Mouse (Mus musculus) heart, embryonic 10.5 days (tissue): ENCODE data around the gene Med20. TPM values are rescaled to one million over a fixed set of nuclear protein-coding genes. Genes with fewer than 3 reads are reported as not detected.

Experiments
- DNase-seq: peaks from one replicate; pipeline ENCODE4 v3.0.0-alpha.2; 2017; ENCODE audit warnings: low spot score
- H3K27ac ChIP-seq: fragments of 300-500 bp; sonication (generic); 2 replicates; pipeline ENCODE4 v1.5.1; 2016; ENCODE audit warnings: mild to moderate bottlenecking
- H3K27me3 ChIP-seq: fragments of 300-500 bp; sonication (generic); 2 replicates; pipeline ENCODE4 v1.6.1; 2016; ENCODE audit warnings: mild to moderate bottlenecking; ENCODE audit not compliant: poor library complexity, insufficient read depth, severe bottlenecking
- H3K36me3 ChIP-seq: fragments of 300-500 bp; sonication (generic); 2 replicates; pipeline ENCODE4 v1.6.1; 2016; ENCODE audit warnings: mild to moderate bottlenecking, moderate library complexity
- H3K4me1 ChIP-seq: fragments of 300-500 bp; sonication (generic); 2 replicates; pipeline ENCODE4 v1.6.1; 2016; ENCODE audit warnings: mild to moderate bottlenecking
- H3K4me3 ChIP-seq: fragments of 300-500 bp; sonication (generic); 2 replicates; pipeline ENCODE4 v1.5.1; 2016; ENCODE audit warnings: mild to moderate bottlenecking, moderate library complexity
- H3K9me3 ChIP-seq: fragments of 300-500 bp; sonication (generic); 2 replicates; pipeline ENCODE4 v1.6.1; 2016; ENCODE audit warnings: mild to moderate bottlenecking, moderate library complexity
- WGBS: fragments of 180-500 bp; shearing (Covaris S2); methylation state at CpG from one replicate; pipeline ENCODE4 v1.1.7; 2016; 5-methylcytosine and 5-hydroxymethylcytosine counted together
- polyA plus RNA-seq: library from polyadenylated mRNA; unstranded; fragments of >200 nt; fragmentation: Nextera tagmentation; extraction: Ambion mirVana; gene quantifications from 2 replicates; pipeline ENCODE4 v1.2.1, GENCODE M21; 2016

The Med20 gene
- polyA plus RNA-seq, result 36.5 and 42.8 TPM in 2 replicates

DNA sequence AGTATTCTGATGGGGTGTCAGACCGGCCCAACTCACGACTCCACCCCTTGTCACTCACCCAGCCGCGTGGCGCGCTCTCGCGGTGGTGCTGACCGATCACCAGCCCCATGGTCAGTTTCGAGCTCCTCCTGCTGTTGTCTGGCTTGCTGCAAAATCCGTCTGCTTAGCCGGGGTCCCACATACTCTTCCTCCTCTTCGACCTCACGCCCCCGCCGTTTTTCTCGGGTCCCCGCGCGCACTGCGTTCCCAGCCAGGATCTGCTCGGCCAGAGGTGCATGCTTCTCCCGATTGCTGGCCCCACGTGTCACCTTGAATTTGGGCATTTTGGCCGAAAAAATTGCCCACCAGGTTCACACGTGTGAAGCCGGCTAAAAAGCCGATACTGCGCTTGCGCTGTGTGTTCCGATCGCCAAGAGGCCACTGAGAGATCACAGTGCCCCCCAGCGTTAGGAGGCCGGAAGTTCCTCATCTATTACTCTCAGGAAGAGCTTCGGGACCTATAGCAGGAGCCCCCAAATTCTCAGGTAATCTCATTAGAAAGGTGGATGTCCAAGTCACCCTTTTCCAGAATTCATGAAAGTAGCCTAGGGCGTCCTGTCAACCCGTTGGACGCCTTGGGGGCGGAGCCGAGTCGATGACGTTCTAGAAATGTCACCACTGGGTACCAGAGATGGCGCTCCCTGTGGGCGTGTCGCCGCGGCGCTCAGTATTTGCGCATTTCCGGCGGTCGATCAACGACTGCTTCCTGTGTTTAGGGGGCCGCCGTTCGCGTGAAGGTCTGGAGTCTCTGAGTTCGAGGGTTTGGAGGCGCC is at the start of gene Med20, which contains the start of the genes Bysl and Gm20517:
Gene Med20, plus strand, starts transcription at position 734 of the 812 bp plus-strand sequence.
Gene Bysl, minus strand, starts transcription at position 644 of the 812 bp plus-strand sequence.
Gene Gm20517, plus strand, starts transcription at position 741 of the 812 bp plus-strand sequence.
- H3K9me3 ChIP-seq, result no peaks in the 10 kb centered on the region
- peaks cover 57% of the 10 kb centered on the region for H3K36me3 ChIP-seq
- peaks cover 21% of the 10 kb centered on the region for H3K4me1 ChIP-seq
- H3K27ac ChIP-seq, result peak within 1 kb of the TSS; percentile 89
- no peaks in the 10 kb centered on the region for H3K27me3 ChIP-seq
- under 1% methylated on average over 59 of the region's 59 CpGs for WGBS
- peak; percentile 98 for DNase-seq
- peak within 1 kb of the TSS; percentile 85 for H3K4me3 ChIP-seq

DNA sequence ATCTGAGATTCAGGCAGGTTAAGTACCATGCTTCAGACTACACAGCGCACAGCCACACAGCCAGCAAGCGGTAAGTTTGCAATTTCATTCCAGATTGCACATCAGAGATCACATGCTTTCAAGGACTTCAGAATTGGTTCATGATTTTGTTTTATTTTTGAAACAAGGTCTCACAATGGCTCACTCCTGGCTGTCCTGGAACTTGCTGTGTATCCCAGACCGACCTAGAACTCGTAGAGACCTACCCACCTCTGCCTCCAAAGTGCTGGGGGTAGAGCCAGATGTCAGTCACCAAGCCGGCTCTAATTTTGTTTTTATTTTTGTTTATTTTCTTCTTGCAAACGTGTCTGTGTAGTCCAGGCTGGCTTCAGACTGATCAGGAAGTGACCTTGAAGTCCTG is 48.5 kb upstream of the Med20 start:
- H3K9me3 ChIP-seq, result no peaks in the 10 kb centered on the region
- H3K4me1 ChIP-seq, result peaks cover 14% of the 10 kb centered on the region
- H3K4me3 ChIP-seq, result no peak overlapping the region
- 74% methylated on average over 6 of the region's 6 CpGs for WGBS
- no peaks in the 10 kb centered on the region for H3K36me3 ChIP-seq
- no peaks in the 10 kb centered on the region for H3K27me3 ChIP-seq
- no peak overlapping the region for H3K27ac ChIP-seq
- DNase-seq, result no peak

DNA sequence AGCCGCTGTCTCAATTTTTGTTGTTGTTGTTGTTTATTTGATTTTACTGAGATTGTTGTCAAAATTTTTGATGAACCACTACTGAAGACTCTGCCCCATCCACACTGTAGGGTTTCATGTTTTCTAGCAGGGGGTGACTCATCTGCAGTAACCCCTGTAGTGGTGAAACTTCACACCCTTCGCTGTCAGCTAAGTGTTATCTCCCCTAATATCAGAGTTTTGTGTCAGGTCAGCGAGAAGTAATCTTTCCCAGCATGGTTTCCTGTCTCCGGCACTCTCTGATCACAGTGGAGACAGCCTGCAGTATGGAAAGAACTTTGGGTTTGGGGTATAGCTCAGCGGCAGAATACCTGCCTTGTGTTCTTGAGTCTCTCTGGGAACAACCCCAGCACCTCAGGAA is 46.8 kb upstream of the Med20 start:
- Histone ChIP-seq H3K4me1 (peaks cover 12% of the 10 kb centered on the region), H3K36me3 (no peaks in the 10 kb centered on the region), H3K9me3 (no peaks in the 10 kb centered on the region), H3K4me3 (no peak overlapping the region), H3K27me3 (no peaks in the 10 kb centered on the region), H3K27ac (no peak overlapping the region)
- WGBS, result 56% methylated on average over 5 of the region's 5 CpGs
- no peak for DNase-seq

- Histone ChIP-seq H3K27me3 (no peaks in the 10 kb centered on the region), H3K4me3 (no peak overlapping the region), H3K27ac (no peak overlapping the region), H3K4me1 (peaks cover 4% of the 10 kb centered on the region; the same call in 1 of the 2 replicates), H3K36me3 (no peaks in the 10 kb centered on the region), H3K9me3 (no peaks in the 10 kb centered on the region)
- DNase-seq, result no peak
- 51% methylated on average over 2 of the region's 2 CpGs for WGBS
These were observed 45.2 kb upstream of the Med20 start for GRCm38 (mm10) chr17:47566133-47566532.

GRCm38 (mm10) chr17:47567271-47567670 is 44.1 kb upstream of the Med20 start:
- H3K27me3 ChIP-seq, result no peaks in the 10 kb centered on the region
- H3K4me1 ChIP-seq, result peaks cover 13% of the 10 kb centered on the region
- H3K4me3 ChIP-seq, result no peak overlapping the region
- WGBS, result 64% methylated on average over 3 of the region's 3 CpGs
- H3K9me3 ChIP-seq, result no peaks in the 10 kb centered on the region
- DNase-seq, result no peak
- no peaks in the 10 kb centered on the region for H3K36me3 ChIP-seq
- peak overlapping the region; percentile 74 for H3K27ac ChIP-seq

DNA sequence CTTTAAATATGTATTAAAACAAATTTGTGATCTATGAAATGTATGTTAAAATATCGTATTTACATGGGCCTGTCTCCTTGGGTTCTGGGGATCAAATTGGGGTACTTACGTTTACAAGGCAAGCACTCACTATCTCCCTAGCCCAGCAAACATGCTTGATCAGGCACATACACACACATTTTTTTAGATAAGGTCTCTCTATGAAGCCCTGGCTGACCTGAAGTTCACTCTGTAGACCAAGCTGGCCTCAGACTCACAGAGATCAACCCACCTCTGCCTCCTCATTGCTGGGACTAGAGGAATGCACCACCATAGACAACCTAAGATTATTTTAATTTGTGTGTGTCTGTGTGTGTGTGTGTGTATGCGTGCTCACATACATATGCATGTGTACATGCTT is 43.0 kb upstream of the Med20 start:
- Histone ChIP-seq H3K4me1 (peaks cover 13% of the 10 kb centered on the region), H3K27me3 (no peaks in the 10 kb centered on the region), H3K27ac (peak overlapping the region; percentile 54; the same call in 1 of the 2 replicates), H3K4me3 (no peak overlapping the region), H3K36me3 (no peaks in the 10 kb centered on the region), H3K9me3 (no peaks in the 10 kb centered on the region)
- no peak for DNase-seq
- 79% methylated on average over 3 of the region's 3 CpGs for WGBS

- Histone ChIP-seq H3K9me3 (no peaks in the 10 kb centered on the region), H3K4me1 (peaks cover 13% of the 10 kb centered on the region), H3K36me3 (no peaks in the 10 kb centered on the region), H3K27me3 (no peaks in the 10 kb centered on the region), H3K27ac (peak overlapping the region; percentile 54; the same call in 1 of the 2 replicates), H3K4me3 (no peak overlapping the region)
- no peak for DNase-seq
- WGBS, result 84% methylated on average over 10 of the region's 10 CpGs
These were observed 42.3 kb upstream of the Med20 start for GRCm38 (mm10) chr17:47568951-47569527.

GRCm38 (mm10) chr17:47571621-47572020 is 39.8 kb upstream of the Med20 start:
- H3K9me3 ChIP-seq, result no peaks in the 10 kb centered on the region
- DNase-seq, result no peak
- WGBS, result 45% methylated on average over 7 of the region's 7 CpGs
- no peak overlapping the region for H3K4me3 ChIP-seq
- H3K4me1 ChIP-seq, result peaks cover 22% of the 10 kb centered on the region
- H3K27ac ChIP-seq, result no peak overlapping the region; the same call in 1 of the 2 replicates
- H3K27me3 ChIP-seq, result no peaks in the 10 kb centered on the region
- no peaks in the 10 kb centered on the region for H3K36me3 ChIP-seq

GRCm38 (mm10) chr17:47572436-47572835 is 38.9 kb upstream of the Med20 start:
- H3K27ac ChIP-seq, result no peak overlapping the region
- no peaks in the 10 kb centered on the region for H3K36me3 ChIP-seq
- H3K4me1 ChIP-seq, result peaks cover 18% of the 10 kb centered on the region
- no peaks in the 10 kb centered on the region for H3K27me3 ChIP-seq
- H3K9me3 ChIP-seq, result no peaks in the 10 kb centered on the region
- H3K4me3 ChIP-seq, result no peak overlapping the region
- no peak for DNase-seq

DNA sequence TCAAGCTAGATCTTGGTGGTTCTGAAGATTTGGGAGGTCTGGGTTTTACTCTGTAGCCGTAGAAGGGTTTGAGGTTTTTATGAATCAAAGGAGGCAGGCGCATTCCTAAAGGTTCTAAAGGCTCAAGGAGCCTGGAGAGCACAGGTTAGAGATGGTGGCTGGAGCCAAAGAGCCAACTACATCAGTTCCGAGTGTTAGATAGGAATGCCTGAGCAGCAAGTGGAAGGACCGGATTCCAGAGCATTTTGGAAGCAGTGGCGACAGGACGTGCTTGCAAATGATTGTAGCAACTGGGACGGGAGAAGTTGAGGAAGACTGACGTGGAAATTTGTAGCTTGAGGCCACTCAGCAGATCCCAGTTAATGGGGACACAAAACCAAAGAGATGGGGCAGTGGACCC is 37.4 kb upstream of the Med20 start:
- Histone ChIP-seq H3K9me3 (no peaks in the 10 kb centered on the region), H3K4me1 (peaks cover 18% of the 10 kb centered on the region), H3K36me3 (no peaks in the 10 kb centered on the region), H3K4me3 (no peak overlapping the region), H3K27me3 (no peaks in the 10 kb centered on the region), H3K27ac (no peak overlapping the region)
- DNase-seq, result no peak
- WGBS, result 60% methylated on average over 8 of the region's 8 CpGs

- Histone ChIP-seq H3K4me3 (no peak overlapping the region), H3K9me3 (no peaks in the 10 kb centered on the region), H3K4me1 (peaks cover 18% of the 10 kb centered on the region), H3K27ac (no peak overlapping the region), H3K27me3 (no peaks in the 10 kb centered on the region), H3K36me3 (no peaks in the 10 kb centered on the region)
- 54% methylated on average over 11 of the region's 11 CpGs for WGBS
- no peak for DNase-seq
These were observed 36.6 kb upstream of the Med20 start for GRCm38 (mm10) chr17:47574830-47575229.

- Histone ChIP-seq H3K36me3 (no peaks in the 10 kb centered on the region), H3K9me3 (no peaks in the 10 kb centered on the region), H3K4me3 (no peak overlapping the region), H3K27me3 (no peaks in the 10 kb centered on the region), H3K27ac (no peak overlapping the region), H3K4me1 (peaks cover 9% of the 10 kb centered on the region; the same call in 1 of the 2 replicates)
- no peak for DNase-seq
- WGBS, result 84% methylated on average over 6 of the region's 6 CpGs
These were observed 32.7 kb upstream of the Med20 start for GRCm38 (mm10) chr17:47578655-47579054.

GRCm38 (mm10) chr17:47580962-47581361 is 30.4 kb upstream of the Med20 start:
- Histone ChIP-seq H3K36me3 (no peaks in the 10 kb centered on the region), H3K4me3 (no peak overlapping the region), H3K27ac (no peak overlapping the region), H3K9me3 (no peaks in the 10 kb centered on the region), H3K27me3 (no peaks in the 10 kb centered on the region), H3K4me1 (no peaks in the 10 kb centered on the region)
- 83% methylated on average over 4 of the region's 4 CpGs for WGBS
- no peak for DNase-seq
